Mouse (Mus musculus): ENCODE measurements around the gene Abcb9.
"Not testable (repeated sequence)": the region's sequence is repeated elsewhere in the genome, so short reads cannot be mapped to it uniquely, and the experiment has no call there.

The Abcb9 gene

GRCm38 (mm10) chr5:124059677-124060076 is 35.9 kb downstream of the Abcb9 start:
- no peak for DNase-seq (ENCODE audit: low spot score)

GRCm38 (mm10) chr5:124058749-124059148 is 36.8 kb downstream of the Abcb9 start:
- no peak for DNase-seq (ENCODE audit: low spot score)

- no peak for DNase-seq (ENCODE audit: low spot score)
Observed at GRCm38 (mm10) chr5:124056956-124057355, 38.6 kb downstream of the Abcb9 start.

- no peak for DNase-seq (ENCODE audit: low spot score)
Observed at GRCm38 (mm10) chr5:124056219-124056618, 39.4 kb downstream of the Abcb9 start.

GRCm38 (mm10) chr5:124052641-124053040 is 43.0 kb downstream of the Abcb9 start:
- DNase-seq (ENCODE audit: low spot score): not testable (repeated sequence)

- DNase-seq (ENCODE audit: low spot score): no peak
Observed at GRCm38 (mm10) chr5:124051899-124052491, 43.6 kb downstream of the Abcb9 start.

- no peak for DNase-seq (ENCODE audit: low spot score)
Observed at GRCm38 (mm10) chr5:124050095-124051050, 45.2 kb downstream of the Abcb9 start.

GRCm38 (mm10) chr5:124049249-124050045 is 46.2 kb downstream of the Abcb9 start:
- DNase-seq (ENCODE audit: low spot score): no peak

GRCm38 (mm10) chr5:124046741-124047401 is 48.7 kb downstream of the Abcb9 start:
- DNase-seq (ENCODE audit: low spot score): no peak

- DNase-seq (ENCODE audit: low spot score): no peak
Observed at GRCm38 (mm10) chr5:124045453-124046010, 50.1 kb downstream of the Abcb9 start.

- no peak for DNase-seq (ENCODE audit: low spot score)
Observed at GRCm38 (mm10) chr5:124043999-124044398, 51.6 kb downstream of the Abcb9 start.

GRCm38 (mm10) chr5:124043212-124043978 is 52.2 kb downstream of the Abcb9 start:
- no peak for DNase-seq (ENCODE audit: low spot score)

- no peak for DNase-seq (ENCODE audit: low spot score)
Observed at GRCm38 (mm10) chr5:124041097-124041496, 54.5 kb downstream of the Abcb9 start.

GRCm38 (mm10) chr5:124039602-124040001 is 56.0 kb downstream of the Abcb9 start:
- DNase-seq (ENCODE audit: low spot score): no peak

- no peak for DNase-seq (ENCODE audit: low spot score)
Observed at GRCm38 (mm10) chr5:124036836-124037235, 58.8 kb downstream of the Abcb9 start.

GRCm38 (mm10) chr5:124036341-124036740 is 59.3 kb downstream of the Abcb9 start:
- no peak for DNase-seq (ENCODE audit: low spot score)

- no peak for DNase-seq (ENCODE audit: low spot score)
Observed at GRCm38 (mm10) chr5:124035806-124036205, 59.8 kb downstream of the Abcb9 start.

- no peak for DNase-seq (ENCODE audit: low spot score)
Observed at GRCm38 (mm10) chr5:124035406-124035805, 60.2 kb downstream of the Abcb9 start.

GRCm38 (mm10) chr5:124034471-124034870 is 61.1 kb downstream of the Abcb9 start:
- no peak for DNase-seq (ENCODE audit: low spot score)

GRCm38 (mm10) chr5:124032001-124032508 is 63.5 kb downstream of the Abcb9 start, which contains the start of gene Vps37b:
TSS of gene Vps37b (minus strand) at chr5:124032270.
- DNase-seq (ENCODE audit: low spot score): peak; percentile 70
